Mouse (Mus musculus): ENCODE results near the gene Magi1.
A peak's percentile ranks its signal among the peaks of the same experiment; 100 is the strongest.

The Magi1 gene

DNA sequence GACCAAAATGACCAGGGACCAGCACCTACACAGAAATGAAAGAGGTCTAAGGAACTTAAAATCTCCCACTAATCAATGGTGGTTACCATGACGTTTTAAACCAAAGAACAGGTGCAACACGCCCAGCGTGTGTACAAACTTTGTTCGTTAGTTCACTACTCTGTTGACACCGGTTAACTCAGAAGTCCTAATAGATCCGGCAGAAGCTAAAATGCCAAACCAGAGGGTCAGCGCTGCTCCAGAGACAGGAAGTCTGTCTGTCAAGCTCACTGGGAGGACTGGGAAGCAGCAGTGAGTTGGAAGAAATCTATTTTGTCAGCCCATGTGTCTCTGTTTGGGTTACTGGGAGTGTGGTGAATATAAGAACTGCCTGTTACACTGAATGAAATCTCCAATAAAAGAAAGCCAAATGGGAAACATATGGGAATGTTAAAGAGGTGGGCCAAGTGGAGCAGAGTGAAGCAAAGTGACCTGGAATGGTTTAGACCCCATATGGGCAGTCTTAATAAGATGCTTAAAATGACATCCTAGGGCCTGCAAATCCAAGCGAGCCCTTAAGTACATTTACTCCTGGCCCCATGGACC lies 161.1 kb downstream of the Magi1 start:
- no peak for DNase-seq (ENCODE audit: low read depth in 2 of 2, low spot score in 2 of 2)

GRCm38 (mm10) chr6:94121488-94121887 lies 162.2 kb downstream of the Magi1 start:
- DNase-seq (ENCODE audit: low read depth in 2 of 2, low spot score in 2 of 2), result no peak

DNA sequence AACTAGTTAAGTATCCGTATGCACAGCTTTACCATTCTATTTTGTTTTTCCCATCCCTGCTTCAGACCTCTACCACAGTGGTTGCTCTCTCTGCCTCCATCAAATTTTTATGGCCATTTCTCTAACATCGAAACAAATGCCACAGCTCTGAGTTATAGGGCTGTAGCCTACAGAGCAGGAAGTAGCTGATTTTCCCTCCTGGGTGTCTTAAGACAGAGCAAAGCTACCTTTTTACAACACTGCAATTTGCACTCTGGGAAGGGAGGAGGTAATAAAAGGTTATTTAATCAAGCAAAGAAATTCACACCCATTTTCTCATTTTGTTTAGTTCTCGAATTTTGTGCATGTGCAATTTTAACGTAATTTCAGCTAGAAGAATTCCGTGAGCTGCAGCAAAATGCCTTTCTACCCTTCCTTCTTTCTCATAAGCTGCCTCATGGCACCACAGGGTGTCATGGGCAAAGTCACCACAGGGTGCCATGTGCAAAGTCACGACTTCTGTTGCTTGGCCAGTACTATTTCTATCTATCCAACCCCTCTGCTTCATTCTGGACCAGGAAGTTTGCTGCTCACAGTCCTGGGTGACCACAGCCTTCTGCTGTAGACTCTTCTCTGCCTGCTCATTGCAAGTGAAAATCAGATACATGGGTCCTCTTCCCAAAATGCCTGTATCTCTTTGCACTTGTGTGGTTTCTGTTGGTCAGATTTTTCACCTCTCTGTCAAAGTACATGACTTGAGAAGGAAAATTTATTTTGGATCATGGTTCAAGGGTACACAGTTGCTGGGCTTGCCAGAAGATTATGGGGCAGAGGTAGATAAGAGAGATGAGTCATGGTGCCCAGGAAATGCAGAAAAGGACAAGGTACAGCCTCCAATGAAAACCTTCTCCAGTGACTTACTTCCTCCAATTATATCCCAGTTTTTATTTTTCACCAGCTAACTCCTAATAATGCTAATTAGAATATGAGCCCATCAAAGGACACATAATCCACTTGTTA lies 167.0 kb downstream of the Magi1 start:
- DNase-seq (ENCODE audit: low read depth in 2 of 2, low spot score in 2 of 2), result no peak

GRCm38 (mm10) chr6:94111833-94112232 lies 171.9 kb downstream of the Magi1 start:
- no peak for DNase-seq (ENCODE audit: low read depth in 2 of 2, low spot score in 2 of 2)

DNA sequence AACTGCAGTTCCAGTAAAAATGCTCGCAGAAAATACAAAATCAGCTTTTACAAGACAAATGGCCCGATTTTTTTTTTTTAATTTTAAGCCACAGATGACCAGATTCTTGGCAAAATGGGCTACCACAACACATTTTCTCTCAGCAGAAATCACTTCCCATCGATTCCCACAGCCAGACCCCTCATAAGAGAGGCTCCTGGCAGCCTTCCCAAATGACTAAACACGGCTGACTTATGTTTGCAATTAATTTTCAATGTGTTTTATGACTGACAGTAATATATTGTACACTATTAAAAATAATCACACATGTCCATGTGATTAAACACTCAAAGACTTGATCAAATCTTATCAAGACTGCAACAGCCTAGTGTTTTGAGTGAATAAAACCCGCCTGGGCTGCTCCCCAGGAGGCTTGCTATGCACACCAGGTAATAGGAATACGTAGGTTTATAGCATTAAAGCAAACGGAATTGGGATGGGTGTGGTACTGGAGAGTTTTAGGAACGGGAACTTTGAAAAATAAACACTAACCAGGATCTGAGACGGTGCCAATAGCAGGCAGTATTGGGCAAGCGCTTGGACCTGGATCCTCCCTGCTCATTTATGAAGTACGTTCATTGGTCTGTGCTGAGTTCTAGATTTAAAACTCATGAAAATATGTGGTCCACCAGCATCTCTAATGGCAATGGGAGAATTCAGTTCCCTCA lies 176.2 kb downstream of the Magi1 start:
- DNase-seq (ENCODE audit: low read depth in 2 of 2, low spot score in 2 of 2), result no peak

DNA sequence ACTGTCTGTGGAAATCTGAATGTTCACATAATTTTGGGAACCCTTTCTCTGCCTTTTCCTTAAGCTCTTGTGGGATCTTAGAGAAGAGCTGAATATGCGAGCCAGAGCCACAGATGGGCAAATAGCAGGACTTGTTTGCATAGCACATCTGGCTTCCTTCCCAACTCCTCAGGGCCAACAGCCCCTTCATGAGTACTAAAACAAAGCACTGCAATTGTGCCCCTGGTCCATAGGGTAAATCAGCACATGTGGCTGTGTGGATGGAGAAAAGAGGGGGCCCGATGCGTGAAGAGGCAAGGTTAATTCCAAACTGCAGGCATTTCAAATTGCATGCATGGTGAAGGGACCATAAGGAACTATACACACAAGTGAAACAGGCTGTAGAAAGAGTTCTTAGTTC lies 180.1 kb downstream of the Magi1 start:
- no peak for DNase-seq (ENCODE audit: low read depth in 2 of 2, low spot score in 2 of 2)

DNA sequence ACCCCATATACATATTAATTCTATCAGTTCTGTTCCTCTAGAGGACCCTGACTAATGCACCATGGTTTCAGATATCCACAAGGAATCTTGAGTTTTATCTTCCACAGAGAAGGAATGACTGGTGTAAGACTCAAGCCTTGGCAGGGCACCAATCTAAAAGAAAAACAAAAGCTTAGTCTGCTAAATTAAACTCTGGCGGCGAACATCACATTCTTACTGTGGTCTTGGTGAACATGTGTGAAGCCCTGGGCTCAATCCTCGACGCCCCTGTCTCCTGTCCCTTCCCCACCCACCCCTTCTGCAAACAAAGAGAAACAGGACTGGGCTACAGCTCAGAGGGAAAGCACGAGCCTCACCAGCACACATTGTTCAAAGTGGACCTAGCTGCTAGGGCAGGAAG lies 182.5 kb downstream of the Magi1 start:
- no peak for DNase-seq (ENCODE audit: low read depth in 2 of 2, low spot score in 2 of 2)

- DNase-seq (ENCODE audit: low read depth in 2 of 2, low spot score in 2 of 2), result no peak
These were observed 188.6 kb downstream of the Magi1 start for GRCm38 (mm10) chr6:94094924-94095685.

- DNase-seq (ENCODE audit: low read depth in 2 of 2, low spot score in 2 of 2), result no peak
These were observed 190.6 kb downstream of the Magi1 start for GRCm38 (mm10) chr6:94092969-94093597.

GRCm38 (mm10) chr6:94092500-94092899 lies 191.2 kb downstream of the Magi1 start:
- DNase-seq (ENCODE audit: low read depth in 2 of 2, low spot score in 2 of 2), result no peak

- DNase-seq (ENCODE audit: low read depth in 2 of 2, low spot score in 2 of 2), result no peak
These were observed 196.9 kb downstream of the Magi1 start for GRCm38 (mm10) chr6:94086855-94087254.

DNA sequence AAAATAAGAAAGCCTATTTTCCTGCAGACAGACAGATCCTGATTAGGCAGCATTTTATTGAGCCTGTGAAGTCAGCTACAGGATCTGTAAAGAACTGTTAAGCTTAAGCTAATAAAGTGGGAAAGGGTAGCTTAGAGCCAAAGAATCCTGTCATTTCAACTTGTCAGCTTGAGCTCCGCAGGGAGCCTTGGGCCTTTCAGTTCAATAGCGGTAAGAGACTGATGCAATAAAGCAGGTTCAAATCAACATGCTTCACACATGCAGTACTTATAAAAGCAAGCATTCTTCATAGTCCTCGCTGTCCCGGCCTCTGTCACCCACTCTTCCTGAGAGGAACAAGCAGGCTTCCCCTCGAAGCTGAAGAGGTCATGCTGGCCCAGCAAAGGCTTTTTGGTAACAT lies 199.0 kb downstream of the Magi1 start:
- no peak for DNase-seq (ENCODE audit: low read depth in 2 of 2, low spot score in 2 of 2)

DNA sequence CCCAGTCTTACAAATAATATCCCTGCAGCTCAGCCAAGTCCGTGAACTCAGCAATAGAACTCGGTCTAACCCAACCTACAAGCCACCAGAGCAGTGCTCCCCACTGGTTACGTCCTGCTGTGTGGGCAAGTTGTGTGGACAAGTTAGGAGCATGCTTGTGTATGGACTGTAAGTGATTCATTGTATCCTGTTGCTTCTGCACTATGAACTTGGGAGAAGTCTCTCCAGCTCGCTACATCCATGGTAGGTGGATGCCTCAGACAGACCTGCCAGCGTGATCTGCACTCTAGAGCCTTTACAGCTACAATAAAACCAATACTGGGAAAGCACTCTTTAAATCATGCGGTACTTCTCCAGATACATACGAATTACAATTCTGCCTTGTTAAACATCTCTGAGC lies 200.3 kb downstream of the Magi1 start:
- DNase-seq (ENCODE audit: low read depth in 2 of 2, low spot score in 2 of 2), result no peak

GRCm38 (mm10) chr6:94080933-94081545 lies 202.7 kb downstream of the Magi1 start:
- DNase-seq (ENCODE audit: low read depth in 2 of 2, low spot score in 2 of 2), result peak; percentile 5 to 25

DNA sequence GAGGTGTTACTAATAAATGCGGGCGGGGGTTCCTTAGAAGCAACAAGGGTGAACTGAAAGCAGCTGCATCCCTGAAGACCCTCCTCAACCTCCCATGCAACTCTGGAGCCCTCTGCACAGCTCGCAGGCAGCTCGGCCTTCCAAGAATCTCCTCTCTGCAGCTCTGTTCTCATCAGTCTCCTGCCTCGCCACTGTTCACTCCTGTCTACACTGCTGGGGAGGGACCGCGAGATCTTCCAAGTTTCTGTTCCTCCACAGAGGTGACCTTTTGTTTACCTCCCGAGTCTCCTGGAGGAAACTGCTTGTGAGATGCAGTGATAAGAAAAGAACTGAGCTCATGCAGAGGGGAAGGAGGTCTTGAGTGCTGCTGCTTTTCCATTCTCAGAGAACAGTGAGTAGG lies 204.8 kb downstream of the Magi1 start:
- DNase-seq (ENCODE audit: low read depth in 2 of 2, low spot score in 2 of 2), result no peak

- no peak for DNase-seq (ENCODE audit: low read depth in 2 of 2, low spot score in 2 of 2)
These were observed 206.7 kb downstream of the Magi1 start for GRCm38 (mm10) chr6:94077013-94077412.

- DNase-seq (ENCODE audit: low read depth in 2 of 2, low spot score in 2 of 2), result no peak
These were observed 207.7 kb downstream of the Magi1 start for GRCm38 (mm10) chr6:94075990-94076389.

DNA sequence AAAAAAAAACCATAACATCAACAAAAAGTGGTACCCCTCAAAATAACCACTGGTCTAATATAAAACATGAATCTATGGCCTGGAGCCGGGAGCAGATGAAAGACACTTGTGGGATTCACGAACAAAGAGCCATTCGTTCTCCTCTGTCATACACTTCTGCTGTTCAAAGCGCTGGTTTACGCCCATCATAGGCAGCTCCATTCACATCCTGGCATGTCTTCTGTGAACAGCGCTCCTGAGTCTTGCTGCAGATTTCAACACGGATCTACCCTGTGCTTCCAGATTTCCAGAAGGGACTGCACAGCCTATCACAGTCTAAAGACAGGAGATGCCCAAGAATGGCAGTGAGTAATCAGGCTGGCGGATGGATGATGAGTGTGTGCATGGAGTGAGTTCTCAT lies 208.5 kb downstream of the Magi1 start:
- DNase-seq (ENCODE audit: low read depth in 2 of 2, low spot score in 2 of 2), result no peak

DNA sequence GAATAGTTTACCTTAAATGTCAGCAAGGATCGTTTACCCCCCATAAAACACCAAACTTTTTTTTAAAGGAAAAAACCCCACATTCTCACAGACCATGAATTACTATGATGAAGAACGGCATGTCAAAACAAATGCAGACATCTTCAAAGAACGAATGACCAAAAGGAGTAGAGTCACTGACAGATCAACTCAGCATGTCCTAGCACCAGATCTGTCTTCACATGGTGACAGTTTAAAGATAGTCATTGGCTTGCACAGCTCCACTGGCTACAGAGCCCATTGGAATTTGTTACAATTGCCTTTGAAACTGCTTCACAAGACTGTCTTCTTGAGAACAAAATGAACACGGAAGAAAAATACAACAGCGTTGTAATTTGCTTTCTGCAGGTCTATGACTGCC lies 212.0 kb downstream of the Magi1 start:
- DNase-seq (ENCODE audit: low read depth in 2 of 2, low spot score in 2 of 2), result no peak

DNA sequence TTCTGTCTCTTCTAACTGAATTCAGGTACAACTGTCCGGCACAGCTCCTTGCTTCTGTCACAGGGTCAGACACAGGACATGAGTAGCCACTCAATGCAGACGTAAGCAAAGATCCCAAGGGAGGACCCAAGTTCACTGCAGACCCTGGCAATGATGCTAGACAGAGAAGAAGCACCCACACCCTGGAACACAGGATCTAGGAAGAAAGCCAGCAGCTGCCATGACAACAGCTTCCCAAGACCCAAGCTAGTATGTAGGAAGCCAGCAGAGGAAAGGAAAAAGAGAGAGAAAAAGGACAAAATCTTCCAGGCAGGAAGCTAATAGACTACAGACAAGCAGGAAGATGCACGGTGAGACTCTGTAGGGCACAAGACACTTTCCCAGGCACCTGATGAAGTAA lies 213.0 kb downstream of the Magi1 start:
- no peak for DNase-seq (ENCODE audit: low read depth in 2 of 2, low spot score in 2 of 2)

Data from CD8-positive naive resting alpha-beta T cell, adult 2 months (primary cell).